Mouse (Mus musculus) forebrain, postnatal 0 days (tissue): ENCODE measurements at regions not wholly inside any gene's neighbourhood (a gene's known extent, or its start where the extent isn't known, plus 50 kb on each side); places are given as distances from the start of the nearest gene placed in this dataset.

Experiments
- ATAC-seq: fragments of 200-750 bp; cut with Nextera tagmentation; 2 replicates; pipeline ENCODE4 v1.8.0; 2017; ENCODE audit warnings: mild to moderate bottlenecking, moderate library complexity
- DNase-seq: peaks from one replicate; pipeline ENCODE4 v3.0.0-alpha.2; 2015
- H3K27ac ChIP-seq: fragments of 300-500 bp; sonication (generic); 2 replicates; pipeline ENCODE4 v1.5.1; 2014; ENCODE audit warnings: low read depth, mild to moderate bottlenecking, antibody characterized with exemption, low read length, moderate library complexity, mixed read lengths
- H3K27me3 ChIP-seq: fragments of 300-500 bp; sonication (generic); 2 replicates; pipeline ENCODE4 v1.6.1; 2014; ENCODE audit warnings: mild to moderate bottlenecking, low read length, mixed read lengths; ENCODE audit not compliant: insufficient read depth
- H3K36me3 ChIP-seq: fragments of 300-500 bp; sonication (generic); 2 replicates; pipeline ENCODE4 v1.6.1; 2014; ENCODE audit warnings: mild to moderate bottlenecking, moderate library complexity; ENCODE audit not compliant: insufficient read depth
- H3K4me1 ChIP-seq: fragments of 300-500 bp; sonication (generic); 2 replicates; pipeline ENCODE4 v1.6.1; 2014; ENCODE audit warnings: antibody characterized with exemption; ENCODE audit not compliant: insufficient read depth
- H3K4me2 ChIP-seq: fragments of 300-500 bp; sonication (generic); 2 replicates; pipeline ENCODE4 v1.6.1; 2014; ENCODE audit warnings: low read depth, mild to moderate bottlenecking, moderate library complexity
- H3K4me3 ChIP-seq: fragments of 300-500 bp; sonication (generic); 2 replicates; pipeline ENCODE4 v1.5.1; 2014; ENCODE audit warnings: low read depth, low read length, mixed read lengths
- H3K9ac ChIP-seq: fragments of 300-500 bp; sonication (generic); 2 replicates; pipeline ENCODE4 v1.6.1; 2014; ENCODE audit warnings: mild to moderate bottlenecking
- H3K9me3 ChIP-seq: fragments of 300-500 bp; sonication (generic); 2 replicates; pipeline ENCODE4 v1.6.1; 2016; ENCODE audit warnings: low read length
- CTCF ChIP-seq: sonication (generic); IDR thresholded peaks from 2 replicates; pipeline ENCODE4 v1.5.1; 2016; ENCODE audit warnings: antibody characterized with exemption, control low read depth, low read depth
- WGBS: fragments of 180-500 bp; shearing (Covaris S2); extraction: QIAGEN DNeasy Blood & Tissue Kit; methylation state at CpG from one replicate; pipeline ENCODE4 v1.1.7; 2014; 5-methylcytosine and 5-hydroxymethylcytosine counted together

- DNase-seq: peak; percentile 54
- WGBS: 93% methylated on average over 3 of the region's 3 CpGs
- Histone ChIP-seq H3K4me1 (no peaks in the 10 kb centered on the region), H3K9ac (no peak overlapping the region), H3K36me3 (no peaks in the 10 kb centered on the region), H3K9me3 (no peaks in the 10 kb centered on the region), H3K4me3 (no peak overlapping the region), H3K27me3 (no peaks in the 10 kb centered on the region), H3K27ac (no peak overlapping the region), H3K4me2 (no peak overlapping the region)
- peak; percentile 30; the same call in 1 of the 2 replicates for TF ChIP-seq CTCF
- ATAC-seq: peak; percentile 40; the same call in 1 of the 2 replicates
These were observed 212.6 kb upstream of the Depdc1a start for GRCm38 (mm10) chr3:159282594-159282993.

GRCm38 (mm10) chr3:159317471-159317870 is 177.8 kb upstream of the Depdc1a start:
- 62% methylated on average over 3 of the region's 3 CpGs for WGBS
- no peaks in the 10 kb centered on the region for H3K4me1 ChIP-seq
- DNase-seq: peak; percentile 8
- no peak for ATAC-seq
- H3K27me3 ChIP-seq: no peaks in the 10 kb centered on the region
- no peaks in the 10 kb centered on the region for H3K9me3 ChIP-seq
- 0 out of 2 replicates have a peak, but pooled peaks have one; percentile 4 for TF ChIP-seq CTCF
- no peak overlapping the region; the same call in 1 of the 2 replicates for H3K27ac ChIP-seq
- H3K4me3 ChIP-seq: no peak overlapping the region
- H3K36me3 ChIP-seq: no peaks in the 10 kb centered on the region
- no peak overlapping the region for H3K4me2 ChIP-seq
- H3K9ac ChIP-seq: no peak overlapping the region

DNA sequence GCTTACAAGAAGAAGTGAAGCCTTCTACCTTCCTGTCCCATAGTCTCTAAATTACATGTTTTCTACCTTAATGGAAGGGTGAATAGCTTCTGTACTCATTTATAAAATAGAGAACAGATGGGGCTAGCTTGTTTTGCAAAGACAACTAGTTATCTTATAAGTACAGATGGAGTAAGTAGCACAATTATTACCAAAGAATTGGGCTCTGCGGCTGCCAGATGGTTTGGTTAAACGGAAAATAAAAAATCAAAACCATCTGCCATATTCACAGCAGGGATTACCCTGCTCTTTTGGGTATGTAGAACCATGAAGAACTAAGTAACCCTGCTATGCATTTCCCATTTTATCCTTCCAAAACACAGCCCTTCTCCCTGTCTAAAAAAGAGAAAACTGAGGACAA is 147.2 kb upstream of the Depdc1a start:
- peak; percentile 28 for DNase-seq
- Histone ChIP-seq H3K4me1 (no peaks in the 10 kb centered on the region), H3K9me3 (0 out of 2 replicates have a peak, but pooled peaks cover 2% of the 10 kb centered on the region), H3K27me3 (no peaks in the 10 kb centered on the region), H3K27ac (no peak overlapping the region), H3K36me3 (no peaks in the 10 kb centered on the region), H3K4me2 (no peak overlapping the region), H3K4me3 (no peak overlapping the region), H3K9ac (no peak overlapping the region)
- ATAC-seq: peak; percentile 53; the same call in 1 of the 2 replicates
- WGBS: 71% methylated on average over 2 of the region's 2 CpGs
- no peak for TF ChIP-seq CTCF

DNA sequence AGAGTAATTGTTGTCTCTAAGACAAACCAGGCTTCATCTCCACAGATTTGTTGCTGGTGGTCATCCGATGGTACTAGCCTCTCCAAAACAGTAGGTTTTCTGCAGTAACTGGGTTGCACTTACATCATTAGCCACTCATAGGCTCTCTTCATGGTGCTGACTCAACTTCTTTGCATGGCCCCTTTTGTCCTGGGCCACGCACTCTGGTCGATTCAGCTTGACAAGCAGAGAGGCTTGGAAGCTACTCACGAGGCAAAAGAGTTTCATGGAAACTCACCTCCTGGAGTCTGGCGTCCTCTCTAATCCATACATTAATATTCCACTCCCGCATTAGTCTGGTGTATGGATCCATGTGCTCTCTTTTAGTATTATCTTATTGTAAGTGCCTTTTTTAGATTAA is 141.5 kb upstream of the Depdc1a start:
- no peaks in the 10 kb centered on the region for H3K27me3 ChIP-seq
- no peak overlapping the region for H3K27ac ChIP-seq
- no peak for ATAC-seq
- no peak overlapping the region for H3K4me2 ChIP-seq
- 88% methylated on average over 6 of the region's 6 CpGs for WGBS
- no peak for TF ChIP-seq CTCF
- DNase-seq: no peak
- H3K4me3 ChIP-seq: no peak overlapping the region
- H3K36me3 ChIP-seq: no peaks in the 10 kb centered on the region
- H3K4me1 ChIP-seq: no peaks in the 10 kb centered on the region
- H3K9me3 ChIP-seq: 0 out of 2 replicates have a peak, but pooled peaks cover 2% of the 10 kb centered on the region
- no peak overlapping the region for H3K9ac ChIP-seq

DNA sequence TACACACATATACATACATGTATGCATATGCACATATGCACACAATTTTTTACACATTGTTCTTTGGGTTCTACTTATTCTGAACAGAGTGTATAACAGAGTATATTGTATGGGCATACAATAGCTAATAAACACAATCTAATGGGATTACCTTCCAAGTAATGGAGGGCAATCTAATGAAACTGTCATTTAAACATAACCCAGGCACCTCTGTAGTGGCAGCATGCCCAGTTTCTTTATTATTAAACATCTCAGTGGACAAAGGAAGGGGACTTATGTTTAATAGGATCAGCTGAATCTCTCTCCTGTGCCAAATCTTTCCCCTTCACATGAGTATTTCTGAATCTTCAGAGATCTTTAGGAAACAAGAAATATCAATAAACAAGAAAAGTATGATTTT is 122.1 kb upstream of the Depdc1a start:
- DNase-seq (no peak), ATAC-seq (no peak)
- Histone ChIP-seq H3K27me3 (no peaks in the 10 kb centered on the region), H3K4me1 (no peaks in the 10 kb centered on the region), H3K27ac (no peak overlapping the region), H3K4me2 (no peak overlapping the region), H3K9ac (no peak overlapping the region), H3K4me3 (no peak overlapping the region), H3K9me3 (no peaks in the 10 kb centered on the region), H3K36me3 (no peaks in the 10 kb centered on the region)
- TF ChIP-seq CTCF: no peak
